Mouse (Mus musculus) small intestine, adult 2 months (tissue): ENCODE measurements around the gene Rassf1.

Experiments
- CTCF ChIP-seq: fragments of 200-500 bp; IDR thresholded peaks from 2 replicates; pipeline ENCODE4 v1.5.1; 2012; ENCODE audit warnings: low read depth, mild to moderate bottlenecking, control low read depth, inconsistent platforms, low read length, moderate library complexity, mixed read lengths; ENCODE audit not compliant: insufficient replicate concordance, insufficient read length; ENCODE audit errors: extremely low read depth
- POLR2A ChIP-seq: fragments of 200-500 bp; IDR thresholded peaks from 2 replicates; pipeline ENCODE4 v1.6.1; 2012; ENCODE audit warnings: low read depth, mild to moderate bottlenecking, control low read depth, inconsistent platforms, low read length, moderate library complexity

- no peak for TF ChIP-seq POLR2A
- no peak for TF ChIP-seq CTCF
Measured at GRCm38 (mm10) chr9:107521190-107521589, 30.2 kb upstream of the Rassf1 start.
